23 mouse cellular contexts compared by ENCODE assay signal in genomic region chr5:113140051-113140450, GRCm38 (mm10). TPM values are rescaled to one million over a fixed set of nuclear protein-coding genes. Genes with fewer than 3 reads are reported as not detected.
A peak's percentile ranks its signal among the peaks of the same experiment; 100 is the strongest.
DNase-seq lines count a peak whose midpoint lies in the region; ATAC-seq and TF ChIP-seq lines count a peak whose summit lies in the region.
"Had no signal": no experiment of that assay in that cellular context is flagged by ENCODE, and none has a peak within 500 bp of the region (broad histone marks: within the 10 kb centered on the region; RNA-seq: fewer than 3 reads in every experiment).

No protein-coding gene starts in this region.

- peak overlapping the region; percentile 76 for H3K9ac ChIP-seq in liver, adult 2 months (ENCODE audit: low read depth, low read length)
- no peak overlapping the region for H3K9ac ChIP-seq in liver, embryonic 11.5 days (ENCODE audit: low read depth, low read length)
- H3K9ac ChIP-seq in lung, embryonic 15.5 days: no peak overlapping the region
- H3K9ac ChIP-seq in liver, embryonic 16.5 days (ENCODE audit: low read depth, low read length): no peak overlapping the region
- H3K9ac ChIP-seq: forebrain, embryonic 13.5 days; heart, embryonic 13.5 days; hindbrain, embryonic 14.5 days had no signal

- ATAC-seq in liver, embryonic 11.5 days (replicated peaks; ENCODE audit: low FRiP score): no peak
- ATAC-seq in lung, embryonic 15.5 days (ENCODE audit: borderline replicate concordance, extremely low read depth, low FRiP score, low TSS enrichment): no peak
- no peak for ATAC-seq in liver, embryonic 16.5 days (ENCODE audit: low read depth)
- ATAC-seq: activated CD4-positive, CD25-positive, alpha-beta regulatory T cell, adult 4 months; forebrain, embryonic 13.5 days; forebrain, embryonic 16.5 days had no signal

- DNase-seq in heart, embryonic 10.5 days (ENCODE audit: low spot score): no peak
- no peak for DNase-seq in heart, adult 8-10 months (ENCODE audit: low spot score)
- peak; percentile 99 for DNase-seq in liver, adult 2 months (ENCODE audit: extremely low read depth, low read depth, low spot score)
- DNase-seq in liver, embryonic 11.5 days (ENCODE audit: low spot score): no peak
- DNase-seq in lung, postnatal 36 days: no peak
- DNase-seq in gastrocnemius, postnatal 14 days: no peak
- DNase-seq: adrenal gland, adult 8-10 months; adrenal gland, postnatal 36 days; cerebellum, adult 18-20 months; cerebellum, adult 9-10 months; cerebellum, postnatal 14 days; gastrocnemius, postnatal 10 days; heart, adult 11 months; heart, postnatal 14 days; heart, postnatal 4 days had no signal

- TF ChIP-seq CTCF in liver, adult 2 months (IDR thresholded peaks at IDR 0.05; ENCODE audit: low read depth, low read length): no peak

- H3K36me3 ChIP-seq in heart, embryonic 10.5 days: peaks cover 17% of the 10 kb centered on the region; the same call in 1 of the 2 replicates
- no peaks in the 10 kb centered on the region for H3K36me3 ChIP-seq in liver, adult 2 months (ENCODE audit: control insufficient read depth, insufficient read depth, low read length)
- no peaks in the 10 kb centered on the region for H3K36me3 ChIP-seq in liver, embryonic 11.5 days (ENCODE audit: control insufficient read depth, insufficient read depth, low read length)
- no peaks in the 10 kb centered on the region for H3K36me3 ChIP-seq in lung, embryonic 15.5 days
- no peaks in the 10 kb centered on the region for H3K36me3 ChIP-seq in liver, embryonic 16.5 days (ENCODE audit: control insufficient read depth, insufficient read depth)
- H3K36me3 ChIP-seq: forebrain, embryonic 10.5 days had no signal

- no peak for TF ChIP-seq POLR2A in liver, adult 2 months (IDR thresholded peaks at IDR 0.05; ENCODE audit: extremely low read depth, insufficient read depth, low read length)

- no peak overlapping the region for H3K4me3 ChIP-seq in heart, embryonic 10.5 days
- peak overlapping the region; percentile 52; the same call in 1 of the 2 replicates for H3K4me3 ChIP-seq in liver, adult 2 months (ENCODE audit: insufficient read depth, low read depth, low read length)
- H3K4me3 ChIP-seq in liver, embryonic 11.5 days (ENCODE audit: low read depth, low read length): no peak overlapping the region
- no peak overlapping the region for H3K4me3 ChIP-seq in lung, embryonic 15.5 days
- no peak overlapping the region for H3K4me3 ChIP-seq in liver, embryonic 16.5 days (ENCODE audit: low read depth, low read length)
- H3K4me3 ChIP-seq: forebrain, embryonic 10.5 days; forebrain, embryonic 13.5 days; heart, embryonic 13.5 days had no signal

- H3K79me2 ChIP-seq in liver, adult 2 months (ENCODE audit: control insufficient read depth, insufficient read depth, low read length): peaks cover 33% of the 10 kb centered on the region

- 91% methylated on average over 3 of the region's 3 CpGs for WGBS in heart, embryonic 10.5 days
- 22% methylated on average over 3 of the region's 3 CpGs for WGBS in liver, adult 2 months
- WGBS in liver, embryonic 11.5 days: 85% methylated on average over 3 of the region's 3 CpGs
- WGBS in lung, embryonic 15.5 days: 78% methylated on average over 3 of the region's 3 CpGs
- 84% methylated on average over 3 of the region's 3 CpGs for WGBS in liver, embryonic 16.5 days (ENCODE audit: insufficient replicate concordance)

- H3K27me3 ChIP-seq in heart, embryonic 10.5 days (ENCODE audit: insufficient read depth, poor library complexity, severe bottlenecking): peaks cover 12% of the 10 kb centered on the region; the same call in 1 of the 2 replicates
- no peaks in the 10 kb centered on the region for H3K27me3 ChIP-seq in liver, adult 2 months (ENCODE audit: control insufficient read depth, insufficient read depth, low read length)
- H3K27me3 ChIP-seq in liver, embryonic 11.5 days (replicated peaks; ENCODE audit: control insufficient read depth, insufficient read depth, low read length): peaks cover 12% of the 10 kb centered on the region
- peaks cover 11% of the 10 kb centered on the region; the same call in 1 of the 2 replicates for H3K27me3 ChIP-seq in lung, embryonic 15.5 days
- H3K27me3 ChIP-seq in liver, embryonic 16.5 days (ENCODE audit: control insufficient read depth, insufficient read depth, low read depth, low read length): peaks cover 13% of the 10 kb centered on the region
- H3K27me3 ChIP-seq: heart, embryonic 13.5 days had no signal

- 0 out of 2 replicates have a peak, but pooled peaks cover 5% of the 10 kb centered on the region for H3K9me3 ChIP-seq in heart, embryonic 10.5 days
- H3K9me3 ChIP-seq in liver, embryonic 11.5 days (ENCODE audit: control insufficient read depth, low read length): no peaks in the 10 kb centered on the region
- H3K9me3 ChIP-seq in lung, embryonic 15.5 days: no peaks in the 10 kb centered on the region
- peaks cover 2% of the 10 kb centered on the region; the same call in 1 of the 2 replicates for H3K9me3 ChIP-seq in liver, embryonic 16.5 days (replicated peaks; ENCODE audit: control insufficient read depth, low read length)
- H3K9me3 ChIP-seq: forebrain, embryonic 13.5 days had no signal

- intact Hi-C loops in gastrocnemius, postnatal 14 days (cut with DNase I; ENCODE audit: low total_unique reads): loop anchor here (5.0 kb wide), 1 partner anchor 38 kb away; no protein-coding TSS in a partner anchor

- H3K4me2 ChIP-seq in liver, embryonic 11.5 days: no peak overlapping the region
- no peak overlapping the region for H3K4me2 ChIP-seq in lung, embryonic 15.5 days
- no peak overlapping the region for H3K4me2 ChIP-seq in liver, embryonic 16.5 days (ENCODE audit: low read depth, low read length)
- H3K4me2 ChIP-seq: forebrain, embryonic 13.5 days; hindbrain, embryonic 14.5 days had no signal

- peaks cover 64% of the 10 kb centered on the region for H3K4me1 ChIP-seq in heart, embryonic 10.5 days
- H3K4me1 ChIP-seq in liver, adult 2 months (ENCODE audit: control insufficient read depth, insufficient read depth, low read length): peaks cover 32% of the 10 kb centered on the region
- H3K4me1 ChIP-seq in liver, embryonic 11.5 days (replicated peaks; ENCODE audit: control insufficient read depth, insufficient read depth, low read length): peaks cover 41% of the 10 kb centered on the region
- peaks cover 51% of the 10 kb centered on the region for H3K4me1 ChIP-seq in lung, embryonic 15.5 days
- H3K4me1 ChIP-seq in liver, embryonic 16.5 days (ENCODE audit: control insufficient read depth, low read depth, low read length): peaks cover 20% of the 10 kb centered on the region

- 0 out of 2 replicates have a peak overlapping the region, but pooled peaks have one; percentile 56 for H3K27ac ChIP-seq in heart, embryonic 10.5 days
- H3K27ac ChIP-seq in liver, adult 2 months (replicated peaks; ENCODE audit: insufficient read depth, low read depth, low read length): peak overlapping the region; percentile 96
- no peak overlapping the region for H3K27ac ChIP-seq in liver, embryonic 11.5 days (ENCODE audit: low read depth, low read length)
- H3K27ac ChIP-seq in lung, embryonic 15.5 days: peak overlapping the region; percentile 92
- peak overlapping the region; percentile 77 for H3K27ac ChIP-seq in liver, embryonic 16.5 days (ENCODE audit: low read length)
- H3K27ac ChIP-seq: forebrain, embryonic 10.5 days; forebrain, embryonic 13.5 days; heart, embryonic 13.5 days; hindbrain, embryonic 14.5 days had no signal

RNA-seq across cellular contexts. Expression of gene Crybb3, which starts 58.7 kb away (rescaled TPM):
- polyA plus RNA-seq in heart, embryonic 10.5 days (2016; fragmentation: Nextera tagmentation; extraction: Ambion mirVana): 0.71 and 0.87 TPM in 2 replicates
- 1 to 10 TPM in 1 of 4 experiments, under 1 TPM in 3; 0.92 to 1.3 (median 0.93) TPM for total RNA-seq in heart, adult 8-10 months (2022)
- 0.27 and 2.3 TPM in 2 replicates for total RNA-seq in liver, adult 2 months (2014; rRNA removed)
- polyA plus RNA-seq in liver, adult 2 months (2012; rRNA removed): 2.4 and 4.3 TPM in 2 replicates
- 0.27 and 0.49 TPM in 2 replicates for polyA plus RNA-seq in liver, embryonic 11.5 days (2014; fragmentation: Nextera tagmentation; extraction: Ambion mirVana)
- polyA plus RNA-seq in lung, embryonic 15.5 days (2015; fragmentation: Nextera tagmentation; extraction: Ambion mirVana): 0.42 and 0.57 TPM in 2 replicates
- polyA plus RNA-seq in liver, embryonic 16.5 days (2015; fragmentation: Nextera tagmentation; extraction: Ambion mirVana): not detected in 2 replicates
- 1 to 10 TPM in 1 of 2 experiments, under 1 TPM in 1; 0.94 to 2.0 TPM for total RNA-seq in gastrocnemius, postnatal 14 days (2021)
- polyA plus RNA-seq: activated CD4-positive, CD25-positive, alpha-beta regulatory T cell, adult 4 months had no signal
